Mouse (Mus musculus): ENCODE results near the gene Cops2. TPM values are rescaled to one million over a fixed set of nuclear protein-coding genes. Genes with fewer than 3 reads are reported as not detected.

The Cops2 gene
- total RNA-seq, 1 experiment from 2014 or later = 139 TPM

- no peak for DNase-seq
Measured at GRCm38 (mm10) chr2:125781978-125782718, 76.8 kb downstream of the Cops2 start.

GRCm38 (mm10) chr2:125781006-125781405 is 77.9 kb downstream of the Cops2 start:
- DNase-seq = no peak

Other genes starting within 250 kb of the Cops2 start
- gene Cep152, start 234.0 kb downstream of the Cops2 start, total RNA-seq (2021) = 5.1 TPM in 2 replicates
- 104 and 123 TPM in 2 replicates for gene Eid1, start 186.0 kb downstream of the Cops2 start, total RNA-seq (2021)
- gene Shc4, start 135.0 kb downstream of the Cops2 start, total RNA-seq (2021) = 3.3 and 3.4 TPM in 2 replicates
- gene Secisbp2l, start 76.3 kb downstream of the Cops2 start, total RNA-seq (2021) = 62.2 and 73.1 TPM in 2 replicates
- gene Galk2, start within 50 bp of the Cops2 start, total RNA-seq (2021) = 77.6 and 102 TPM in 2 replicates
- gene Fgf7, start 175.5 kb upstream of the Cops2 start, total RNA-seq (2021) = 0.61 and 0.62 TPM in 2 replicates